Mouse (Mus musculus) duodenum, adult 2 months (tissue): ENCODE data around the gene Them7. TPM values are rescaled to one million over a fixed set of nuclear protein-coding genes. Genes with fewer than 3 reads are reported as not detected.

Experiments used
- polyA plus RNA-seq: library from polyadenylated mRNA; depleted of rRNA; stranded (reverse); fragments of >200 nt; gene quantifications from 2 replicates; pipeline ENCODE4 v1.2.3, GENCODE M21; 2012; ENCODE audit warnings: low replicate concordance; rRNA removed

The Them7 gene
- polyA plus RNA-seq = 0.43 TPM in 1 of 2 replicates, not detected in the other

GRCm38 (mm10) chr2:105224134-105224986 is at the start of gene Them7:
Gene Them7 (plus strand): TSS chr2:105224320.

GRCm38 (mm10) chr2:105399085-105399891 is 175.2 kb downstream of the Them7 start, which contains the start of gene Rcn1:
Gene Rcn1 (minus strand): TSS chr2:105399319.

Other genes with a start within 250 kb of the Them7 start
- gene Eif3m, start 207.2 kb upstream of the Them7 start, polyA plus RNA-seq = 2.6 and 4.4 TPM in 2 replicates
- gene Gm11060, start 132.3 kb upstream of the Them7 start, polyA plus RNA-seq = not detected in 2 replicates
- 1.2 TPM in 2 replicates for gene Wt1, start 97.8 kb upstream of the Them7 start, polyA plus RNA-seq
- 5.3 and 6.5 TPM in 2 replicates for gene Rcn1, start 175.0 kb downstream of the Them7 start, polyA plus RNA-seq